Mouse (Mus musculus) T-cell, adult 66 days (primary cell): ENCODE data around the gene Nr6a1. TPM values are rescaled to one million over a fixed set of nuclear protein-coding genes. Genes with fewer than 3 reads are reported as not detected.

Experiments used
- total RNA-seq, 2 experiments: library from RNA; stranded (reverse); gene quantifications; 3 replicates in 1 of 2; 4 replicates in 1 of 2; pipeline ENCODE4 v1.2.4; 2023

Nr6a1 gene
- total RNA-seq: 1 to 10 TPM; 4.5 to 7.7 TPM

DNA sequence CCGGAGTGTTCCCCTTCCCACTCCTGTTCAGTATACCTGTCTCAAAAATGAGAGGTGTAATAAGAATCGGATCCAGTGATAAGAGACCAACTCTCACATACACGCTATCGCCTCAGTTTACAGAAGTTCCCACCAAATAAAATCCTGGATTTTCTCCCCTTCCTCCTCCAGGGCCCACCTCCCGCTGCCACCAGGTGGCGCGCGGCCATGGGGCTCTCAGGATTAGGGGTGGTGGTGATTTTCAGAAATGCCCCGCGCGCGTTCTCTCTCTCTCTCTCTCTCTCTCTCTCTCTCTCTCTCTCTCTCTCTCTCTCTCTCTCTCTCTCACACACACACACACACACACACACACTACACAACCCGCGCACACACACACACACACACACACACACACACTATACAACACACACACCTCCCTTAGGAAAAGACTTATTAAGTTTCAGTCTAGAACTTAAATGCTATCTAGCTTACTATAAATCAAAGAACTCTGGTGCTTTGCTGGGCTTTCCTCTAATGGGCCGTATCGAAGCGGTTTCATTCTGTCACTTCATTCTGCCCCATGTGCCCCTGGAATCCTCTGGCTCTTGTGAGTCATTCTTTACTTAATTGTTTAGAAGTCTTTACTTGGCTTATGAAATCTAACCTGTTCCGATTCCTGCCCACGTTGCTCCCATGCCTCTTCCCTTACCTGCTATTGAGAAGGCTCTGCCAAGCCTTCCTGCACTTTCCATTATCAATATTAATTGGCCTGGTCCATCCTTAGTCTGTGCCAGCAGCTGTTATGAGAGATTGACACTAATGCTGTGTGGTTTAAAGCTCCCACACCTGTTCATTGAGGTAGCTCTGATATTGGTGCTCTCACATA is at the start of gene Nr6a1:
Nr6a1 (minus strand) TSS at position 574 of the 865 bp plus-strand sequence.

DNA sequence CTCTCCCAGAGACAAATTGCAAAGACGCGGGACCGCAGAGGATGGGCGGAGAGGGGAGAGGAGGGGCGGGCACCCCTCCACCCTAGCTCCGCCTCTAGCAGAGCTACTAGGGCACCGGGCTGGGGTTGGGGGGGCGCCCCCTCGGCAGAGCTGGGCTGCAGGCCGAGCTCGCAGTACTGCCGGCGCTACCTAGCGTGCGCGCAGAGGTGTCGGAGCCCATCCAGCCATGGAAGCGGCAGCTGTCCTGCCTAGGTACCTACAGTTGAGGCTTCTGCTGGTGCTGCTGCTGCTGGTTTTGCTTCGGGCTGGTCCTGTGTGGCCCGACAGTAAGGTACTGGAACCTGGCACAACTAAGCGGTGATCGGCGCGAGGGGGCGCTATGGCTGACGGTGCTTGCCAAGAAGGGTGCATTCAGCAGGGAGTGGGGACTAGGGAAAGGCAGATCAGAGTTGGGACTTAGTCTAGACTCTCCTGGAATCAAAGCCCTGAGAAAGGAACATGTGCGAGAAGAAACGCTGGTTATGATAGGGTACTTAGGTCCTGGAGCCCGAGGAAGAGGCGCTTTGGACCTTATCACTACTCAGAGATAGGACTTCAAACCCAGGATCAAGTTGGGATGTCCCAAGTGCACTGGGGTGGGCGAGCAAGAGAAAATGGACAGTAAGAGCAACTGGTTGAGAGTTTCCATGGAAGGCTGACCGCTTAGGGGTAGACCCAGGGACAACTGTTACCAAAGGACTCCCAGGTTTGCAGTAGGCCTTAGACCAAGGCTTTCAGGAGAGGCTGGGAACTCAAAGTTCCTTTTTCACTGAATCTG is 4.6 kb upstream of the Nr6a1 start, which contains the start of gene Olfml2a:
Olfml2a (plus strand) TSS at position 128 of the 817 bp plus-strand sequence.

DNA sequence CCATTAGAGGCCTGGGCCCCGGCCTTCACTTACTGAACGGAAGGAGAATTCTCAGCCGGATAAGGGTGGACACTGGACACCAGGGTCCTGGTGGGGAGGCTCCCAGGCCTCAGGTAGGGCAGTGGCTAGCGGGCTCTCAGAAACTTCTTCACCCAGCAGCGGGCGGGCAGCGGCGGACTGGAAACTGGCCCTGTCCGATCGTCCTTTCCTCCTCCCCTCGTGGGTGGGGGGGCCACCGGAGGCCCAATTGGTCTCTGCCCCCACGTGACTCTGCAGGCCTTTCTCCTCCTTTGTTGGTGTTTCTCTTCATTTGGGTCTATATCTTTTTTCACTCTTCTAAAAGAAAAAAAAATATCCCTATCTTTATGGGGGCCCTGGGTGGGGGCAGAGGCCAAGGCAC is 213.2 kb downstream of the Nr6a1 start, which contains the start of gene Nr5a1:
Nr5a1 (minus strand) TSS at position 219 of the 400 bp plus-strand sequence.

Other genes starting within 250 kb of the Nr6a1 start
- not detected for gene Nr5a1, start 213.1 kb downstream of the Nr6a1 start, total RNA-seq
- gene Olfml2a, start 4.3 kb upstream of the Nr6a1 start, total RNA-seq: not detected
- under 1 TPM in 1 of 2 experiments, not detected in 1; 0.53 TPM for gene Wdr38, start 69.8 kb upstream of the Nr6a1 start, total RNA-seq
- gene Arpc5l, start 77.7 kb upstream of the Nr6a1 start, total RNA-seq: 10 to 100 TPM; 53.7 to 72.9 TPM
- gene Rpl35, start 77.9 kb upstream of the Nr6a1 start, total RNA-seq: 1,000 to 10,000 TPM; 1,007 to 1,045 TPM
- gene Golga1, start 137.9 kb upstream of the Nr6a1 start, total RNA-seq: 10 to 100 TPM; 31.1 to 37.0 TPM